Mouse (Mus musculus) limb, embryonic 14.5 days (tissue): ENCODE measurements around the gene Invs. TPM values are rescaled to one million over a fixed set of nuclear protein-coding genes. Genes with fewer than 3 reads are reported as not detected.

Experiments used
- ATAC-seq: fragments of 200-750 bp; cut with Nextera tagmentation; 2 replicates; pipeline ENCODE4 v1.8.0; 2017; ENCODE audit warnings: low read depth, moderate number of reproducible peaks, moderate TSS enrichment; ENCODE audit not compliant: low FRiP score
- DNase-seq: peaks from one replicate; pipeline ENCODE4 v3.0.0-alpha.2; 2015; ENCODE audit warnings: low spot score
- H3K27ac ChIP-seq: fragments of 300-500 bp; sonication (generic); replicated peaks from 2 replicates; pipeline ENCODE4 v1.5.1; 2014; ENCODE audit warnings: low read depth, mild to moderate bottlenecking, low read length, moderate library complexity, mixed read lengths
- H3K27me3 ChIP-seq: fragments of 300-500 bp; sonication (generic); 2 replicates; pipeline ENCODE4 v1.6.1; 2014; ENCODE audit warnings: low read length, mixed read lengths; ENCODE audit not compliant: control insufficient read depth, insufficient read depth
- H3K36me3 ChIP-seq: fragments of 300-500 bp; sonication (generic); 2 replicates; pipeline ENCODE4 v1.6.1; 2014; ENCODE audit warnings: mild to moderate bottlenecking, low read length, moderate library complexity, mixed read lengths; ENCODE audit not compliant: control insufficient read depth, insufficient read depth
- H3K4me1 ChIP-seq: fragments of 300-500 bp; sonication (generic); 2 replicates; pipeline ENCODE4 v1.6.1; 2014; ENCODE audit warnings: antibody characterized with exemption, low read length, mixed read lengths; ENCODE audit not compliant: control insufficient read depth, insufficient read depth
- H3K4me2 ChIP-seq: fragments of 300-500 bp; sonication (generic); replicated peaks from 2 replicates; pipeline ENCODE4 v1.6.1; 2014; ENCODE audit warnings: low read depth, mild to moderate bottlenecking, low read length, moderate library complexity; ENCODE audit not compliant: severe bottlenecking
- H3K4me3 ChIP-seq: fragments of 300-500 bp; sonication (generic); replicated peaks from 2 replicates; pipeline ENCODE4 v1.5.1; 2014; ENCODE audit warnings: low read length
- H3K9ac ChIP-seq: fragments of 300-500 bp; sonication (generic); 2 replicates; pipeline ENCODE4 v1.6.1; 2014; ENCODE audit warnings: mild to moderate bottlenecking, low read depth, low read length, moderate library complexity; ENCODE audit not compliant: severe bottlenecking
- H3K9me3 ChIP-seq: fragments of 300-500 bp; sonication (generic); 2 replicates; pipeline ENCODE4 v1.6.1; 2016; ENCODE audit warnings: low read length; ENCODE audit not compliant: control insufficient read depth
- POLR2A ChIP-seq: fragments of 200-500 bp; IDR thresholded peaks from 2 replicates; pipeline ENCODE4 v1.8.0; 2012; ENCODE audit warnings: inconsistent platforms, mild to moderate bottlenecking, moderate library complexity, borderline replicate concordance; ENCODE audit not compliant: insufficient read depth, insufficient read length; ENCODE audit errors: extremely low read depth
- WGBS: fragments of 180-500 bp; shearing (Covaris S2); extraction: QIAGEN DNeasy Blood & Tissue Kit; methylation state at CpG from one replicate; pipeline ENCODE4 v1.1.7; 2014; 5-methylcytosine and 5-hydroxymethylcytosine counted together
- polyA plus RNA-seq, 2 experiments: library from polyadenylated mRNA; depleted of rRNA in 1 of 2; stranded (reverse) in 1 of 2; unstranded in 1 of 2; fragments of >200 nt; fragmentation: Nextera tagmentation in 1 of 2; extraction: Ambion mirVana in 1 of 2; gene quantifications; 2 replicates each; pipeline versions ENCODE4 v1.2.1 to v1.2.3; 2012 to 2014

The Invs gene
- polyA plus RNA-seq, 2 experiments, result 6.5 to 7.8 TPM

DNA sequence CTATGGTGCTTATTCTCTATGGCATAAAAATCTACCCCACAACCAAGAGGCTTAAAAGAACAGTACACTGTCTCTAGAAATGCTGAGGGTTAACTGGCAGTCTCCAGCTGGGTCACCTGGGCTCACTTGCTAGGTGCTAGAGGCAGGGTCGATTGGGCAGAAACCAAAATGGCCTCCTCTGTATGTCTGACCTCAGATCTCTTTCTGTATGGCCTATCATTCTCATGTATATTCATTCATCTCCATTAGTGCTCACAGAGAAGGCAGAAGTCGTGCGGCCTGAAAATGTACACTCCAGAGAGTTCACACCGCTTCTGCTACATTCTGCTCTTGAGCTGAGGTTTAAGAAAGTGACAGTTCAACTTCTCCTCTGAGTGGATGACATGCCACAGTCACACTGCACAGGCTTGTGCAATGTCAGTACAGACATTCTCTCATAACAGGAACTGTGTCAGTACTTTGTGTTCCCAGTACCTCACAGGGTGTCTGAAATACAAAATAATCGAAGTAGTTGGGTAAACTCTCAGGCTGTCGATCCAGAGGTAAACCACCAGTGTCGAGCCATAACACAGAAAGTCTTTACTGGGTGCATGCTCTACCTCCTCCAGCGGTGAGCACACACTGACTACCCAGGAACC, 139.4 kb downstream of the Invs start:
- TF ChIP-seq POLR2A, result no peak
- WGBS, result 87% methylated on average over 8 of the region's 8 CpGs
- H3K36me3 ChIP-seq, result peaks cover 16% of the 10 kb centered on the region

GRCm38 (mm10) chr4:48422633-48423032, 143.1 kb downstream of the Invs start:
- no peak overlapping the region for H3K27ac ChIP-seq
- WGBS, result 91% methylated on average over 1 of the region's 1 CpGs
- no peak overlapping the region for H3K4me2 ChIP-seq
- TF ChIP-seq POLR2A, result no peak
- H3K4me3 ChIP-seq, result no peak overlapping the region
- H3K9me3 ChIP-seq, result no peaks in the 10 kb centered on the region
- H3K36me3 ChIP-seq, result peaks cover 16% of the 10 kb centered on the region
- ATAC-seq (no peak), DNase-seq (no peak)
- no peaks in the 10 kb centered on the region for H3K27me3 ChIP-seq
- H3K9ac ChIP-seq, result no peak overlapping the region
- no peaks in the 10 kb centered on the region for H3K4me1 ChIP-seq

More for the DNA sequence above, 139.4 kb downstream of the Invs start:
- Histone ChIP-seq H3K27ac (no peak overlapping the region), H3K9me3 (no peaks in the 10 kb centered on the region), H3K4me1 (no peaks in the 10 kb centered on the region), H3K9ac (no peak overlapping the region), H3K4me2 (no peak overlapping the region), H3K27me3 (no peaks in the 10 kb centered on the region), H3K4me3 (no peak overlapping the region)
- ATAC-seq, result no peak
- no peak for DNase-seq

GRCm38 (mm10) chr4:48423738-48424137, 144.2 kb downstream of the Invs start:
- Histone ChIP-seq H3K9ac (no peak overlapping the region), H3K4me3 (no peak overlapping the region), H3K27ac (no peak overlapping the region), H3K4me2 (no peak overlapping the region), H3K36me3 (peaks cover 16% of the 10 kb centered on the region), H3K27me3 (no peaks in the 10 kb centered on the region), H3K4me1 (no peaks in the 10 kb centered on the region), H3K9me3 (no peaks in the 10 kb centered on the region)
- ATAC-seq (no peak), DNase-seq (no peak)
- 48% methylated on average over 2 of the region's 2 CpGs for WGBS
- no peak for TF ChIP-seq POLR2A

DNA sequence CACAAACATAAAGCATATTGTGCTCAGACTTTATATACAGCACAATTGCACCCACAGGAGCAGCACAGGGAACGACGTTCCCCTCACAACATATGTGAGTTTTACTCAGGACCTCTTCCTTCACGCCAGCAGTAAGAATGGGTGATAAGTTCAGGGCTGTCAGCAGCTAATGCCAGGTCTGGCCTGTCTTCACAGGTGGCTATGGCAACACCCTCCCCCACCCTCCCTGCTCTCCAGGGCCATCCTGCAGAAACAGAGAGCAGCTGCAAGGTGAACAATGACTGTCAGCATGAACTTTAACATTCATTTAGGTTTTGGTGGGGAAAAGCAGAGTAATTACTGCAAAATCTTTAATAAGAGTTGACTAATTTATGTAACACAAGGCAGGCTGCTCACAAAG, 147.9 kb downstream of the Invs start:
- Histone ChIP-seq H3K36me3 (peaks cover 39% of the 10 kb centered on the region), H3K27ac (no peak overlapping the region), H3K9ac (no peak overlapping the region), H3K9me3 (no peaks in the 10 kb centered on the region), H3K4me2 (no peak overlapping the region), H3K4me1 (no peaks in the 10 kb centered on the region), H3K27me3 (no peaks in the 10 kb centered on the region), H3K4me3 (no peak overlapping the region)
- ATAC-seq (no peak), DNase-seq (no peak)
- no peak for TF ChIP-seq POLR2A
- 69% methylated on average over 3 of the region's 3 CpGs for WGBS

DNA sequence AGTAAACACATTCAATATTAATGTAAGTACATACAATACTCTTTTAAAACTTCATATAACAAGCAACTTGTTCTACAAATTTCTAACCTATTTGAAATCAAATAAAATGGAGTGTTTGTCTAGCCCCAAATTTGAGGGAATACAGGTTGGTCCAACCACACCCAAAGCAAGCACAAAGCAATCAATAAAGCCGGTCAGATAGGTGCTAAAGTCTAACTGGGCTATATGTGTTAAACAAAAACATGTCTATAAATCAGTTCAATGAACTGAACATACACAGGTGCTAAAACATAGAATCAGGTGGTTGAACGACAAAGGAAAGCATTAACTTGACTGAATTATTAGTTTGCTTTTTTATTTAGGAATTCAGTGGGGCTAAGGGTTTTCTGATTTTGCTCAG, 148.5 kb downstream of the Invs start:
- H3K27me3 ChIP-seq, result no peaks in the 10 kb centered on the region
- H3K4me3 ChIP-seq, result no peak overlapping the region
- peaks cover 40% of the 10 kb centered on the region for H3K36me3 ChIP-seq
- 79% methylated on average over 2 of the region's 2 CpGs for WGBS
- ATAC-seq (no peak), DNase-seq (no peak)
- TF ChIP-seq POLR2A, result no peak
- H3K4me1 ChIP-seq, result no peaks in the 10 kb centered on the region
- no peaks in the 10 kb centered on the region for H3K9me3 ChIP-seq
- H3K4me2 ChIP-seq, result no peak overlapping the region
- no peak overlapping the region for H3K27ac ChIP-seq
- H3K9ac ChIP-seq, result no peak overlapping the region
